Mouse (Mus musculus) A20 (cell line): ENCODE measurements at regions not wholly inside any gene's neighbourhood (a gene's known extent, or its start where the extent isn't known, plus 50 kb on each side); places are given as distances from the start of the nearest gene placed in this dataset.

Source experiments
- DNase-seq: peaks from one replicate; pipeline ENCODE4 v3.0.0-alpha.2; 2011; ENCODE audit warnings: low read depth, low spot score

DNA sequence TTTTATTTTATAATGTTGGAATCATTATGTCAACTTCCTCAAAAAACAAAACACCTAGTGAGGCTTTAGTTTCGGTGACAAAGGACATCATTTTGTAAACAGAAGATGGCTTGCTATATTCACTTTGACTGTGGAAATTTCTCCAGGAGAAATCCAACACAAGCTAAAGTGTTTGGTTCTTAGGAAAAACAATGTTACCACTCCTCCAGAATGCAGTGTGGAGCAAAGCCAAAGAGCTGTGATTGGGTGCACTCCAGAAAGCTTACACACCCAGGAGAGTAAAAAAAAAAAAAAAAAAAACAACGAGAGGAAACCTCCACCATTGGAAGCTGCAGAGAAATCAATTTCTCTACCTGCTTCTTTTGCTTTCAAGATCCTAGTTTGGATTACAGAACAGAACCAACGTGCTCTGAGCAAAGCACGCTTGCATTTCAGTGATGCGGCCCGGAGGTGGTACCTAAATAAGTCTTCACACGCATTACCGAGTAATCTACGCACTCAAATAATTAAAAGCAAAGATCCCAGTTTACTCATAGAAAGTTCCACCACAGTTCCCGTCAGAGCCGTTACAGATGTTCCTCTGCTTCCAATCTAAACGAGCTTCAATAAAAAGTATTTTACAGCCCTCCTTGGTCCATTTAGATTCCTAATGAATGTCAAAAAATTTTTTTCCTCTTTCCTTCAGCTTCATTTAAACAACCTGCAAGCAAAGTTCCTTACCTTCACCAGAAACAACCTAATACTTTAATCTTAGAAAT is 199.5 kb upstream of the Gk2 start:
- DNase-seq: no peak

DNA sequence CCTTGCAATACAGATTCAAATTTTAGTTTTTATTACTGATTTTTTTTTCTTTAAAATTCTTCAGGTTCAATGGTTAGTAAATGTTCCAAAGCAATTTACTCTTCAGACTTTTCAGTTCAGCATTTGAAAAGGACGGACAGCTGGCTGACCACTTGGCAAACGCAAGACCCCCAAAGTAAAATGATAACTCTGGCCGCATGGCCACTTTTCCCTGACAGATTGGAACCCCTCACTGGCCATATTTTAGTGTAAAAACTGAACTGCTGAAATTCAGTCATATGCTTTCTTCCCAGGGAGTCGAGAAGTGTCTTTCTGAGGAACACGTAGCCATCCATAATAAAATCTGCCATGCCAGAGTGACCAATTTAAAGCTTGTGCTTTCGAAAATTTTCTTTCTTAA is 198.4 kb upstream of the Gk2 start:
- DNase-seq: no peak

DNA sequence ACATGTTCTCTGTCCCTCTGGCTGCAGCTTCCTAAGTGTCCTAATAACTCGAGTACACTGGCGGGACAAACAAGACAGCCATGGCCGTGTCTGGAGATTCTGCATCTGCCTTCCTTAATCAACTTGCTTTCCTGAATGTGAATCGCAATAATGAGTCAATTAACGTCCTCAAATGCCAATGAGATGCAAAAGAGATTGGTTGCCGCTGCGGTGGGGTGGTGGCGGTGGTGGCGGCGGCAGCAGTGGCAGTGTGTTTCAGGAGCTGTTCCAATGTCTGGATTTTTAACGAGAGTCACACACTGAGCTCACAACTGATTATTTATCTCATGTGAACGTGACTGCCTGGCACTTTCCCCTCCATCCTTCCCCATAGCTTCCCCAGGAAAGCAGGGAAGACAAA is 197.6 kb upstream of the Gk2 start:
- no peak for DNase-seq

DNA sequence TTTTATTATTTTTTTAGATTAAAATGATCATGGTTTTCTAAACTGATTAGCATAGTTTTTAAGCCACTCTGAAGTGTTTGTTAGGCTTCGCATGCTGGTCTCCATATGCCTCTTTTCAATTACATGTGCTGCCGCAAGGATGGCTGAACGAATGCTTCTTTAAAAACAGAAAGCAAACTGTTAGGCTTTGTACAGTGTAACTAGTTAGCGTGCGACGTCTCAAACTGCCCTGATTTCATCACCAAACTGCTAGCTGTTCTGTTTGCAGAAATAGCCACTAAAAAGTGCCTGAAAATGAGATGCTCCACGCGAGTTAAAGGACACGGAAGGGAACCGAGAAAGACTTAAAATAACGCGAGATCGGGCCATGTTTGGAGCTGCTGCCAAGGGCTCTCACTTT is 185.4 kb upstream of the Gk2 start:
- no peak for DNase-seq

DNA sequence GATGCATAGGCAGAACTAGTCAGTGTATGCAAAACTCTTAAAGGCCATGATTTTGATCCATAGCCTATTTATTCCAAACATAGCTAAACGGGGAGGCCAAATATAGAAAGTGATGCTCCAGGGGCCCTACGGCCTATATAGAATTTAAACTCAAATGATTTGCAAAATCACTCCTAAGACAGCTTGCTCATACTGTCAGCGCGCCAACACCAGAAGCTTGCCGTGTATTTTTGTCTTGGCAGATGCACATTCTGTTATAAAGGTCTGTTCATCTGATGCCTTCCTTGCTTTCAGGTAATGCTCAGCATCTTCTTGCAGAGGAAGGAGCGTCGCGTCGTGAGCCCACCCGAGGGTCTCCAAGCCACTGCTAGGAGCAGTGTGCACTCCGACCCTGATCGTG is 184.8 kb upstream of the Gk2 start:
- DNase-seq: no peak

DNA sequence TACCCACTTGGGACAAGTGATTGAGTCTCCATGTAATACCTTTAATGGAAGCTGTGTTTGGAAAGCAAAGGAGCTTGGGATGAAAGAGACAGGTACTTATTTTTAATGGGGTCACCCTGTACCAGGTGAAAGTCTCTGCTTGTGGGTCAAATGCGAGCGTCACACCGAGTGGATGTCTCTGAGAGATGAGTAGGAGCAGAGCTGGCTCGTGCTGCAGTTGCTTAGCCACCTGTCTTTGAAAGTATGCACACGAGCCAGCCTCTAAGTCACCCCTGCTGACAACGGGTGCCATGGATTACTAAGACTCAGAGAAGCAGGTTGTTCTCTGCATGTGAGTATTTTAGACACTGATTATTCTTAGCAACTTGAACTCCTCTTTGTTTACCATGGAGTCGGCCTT is 179.5 kb upstream of the Gk2 start:
- DNase-seq: no peak

DNA sequence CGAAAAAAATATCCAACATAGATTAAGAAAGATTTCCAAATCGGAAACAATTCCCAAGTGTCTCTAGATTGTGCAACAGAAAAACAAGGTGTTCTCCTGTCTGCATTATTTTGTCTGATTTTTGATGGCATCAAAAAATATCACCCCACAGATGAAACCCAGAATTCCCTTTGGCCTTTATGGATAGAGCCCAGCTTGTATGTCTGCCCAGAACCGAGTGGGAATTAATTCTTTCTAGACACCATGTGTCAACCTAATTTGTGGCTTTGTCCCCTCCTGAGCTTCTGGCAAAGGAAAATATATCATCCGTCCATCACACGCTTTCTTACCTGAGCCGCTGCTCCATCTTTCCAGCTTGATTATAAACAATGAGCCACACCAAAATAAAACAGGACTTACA is 176.9 kb upstream of the Gk2 start:
- no peak for DNase-seq

DNA sequence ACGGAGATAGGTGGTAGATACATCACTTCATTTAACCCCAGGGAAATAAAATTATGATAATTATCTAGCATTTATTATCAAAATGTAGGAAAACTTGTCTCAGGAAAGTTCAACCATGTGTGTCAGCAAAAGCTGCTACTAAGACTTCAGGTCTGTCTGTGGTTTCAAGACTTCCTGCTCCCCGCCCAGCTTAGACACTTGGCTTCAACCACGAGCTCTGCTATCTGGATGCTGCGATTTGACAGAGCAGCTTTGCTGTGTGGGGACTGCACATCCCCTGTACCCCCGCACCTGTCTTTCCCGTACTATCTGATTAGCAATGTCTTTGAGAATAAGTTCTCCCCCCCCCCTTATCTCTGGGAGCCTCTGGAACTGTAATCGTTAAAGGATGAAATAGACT is 176.0 kb upstream of the Gk2 start:
- no peak for DNase-seq

DNA sequence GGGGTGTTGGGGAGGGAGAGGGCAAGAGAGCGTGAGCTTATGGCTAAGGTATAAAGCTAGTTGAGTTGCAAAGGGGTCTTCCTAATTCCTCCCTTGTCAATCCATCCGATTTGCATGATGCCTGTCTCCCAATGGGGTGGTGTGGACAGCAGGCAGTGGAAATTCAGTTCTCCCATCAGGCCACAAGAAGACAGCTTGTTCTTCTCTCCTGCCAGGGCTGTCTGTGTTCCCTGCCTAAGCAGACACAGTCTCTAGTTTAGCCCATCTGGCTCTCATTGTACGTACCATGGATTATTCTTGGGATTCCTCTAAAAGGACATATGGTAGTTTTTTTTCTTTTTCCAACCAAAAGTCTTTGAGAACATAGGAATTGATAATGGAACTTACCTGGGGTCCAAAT is 168.4 kb upstream of the Gk2 start:
- no peak for DNase-seq

DNA sequence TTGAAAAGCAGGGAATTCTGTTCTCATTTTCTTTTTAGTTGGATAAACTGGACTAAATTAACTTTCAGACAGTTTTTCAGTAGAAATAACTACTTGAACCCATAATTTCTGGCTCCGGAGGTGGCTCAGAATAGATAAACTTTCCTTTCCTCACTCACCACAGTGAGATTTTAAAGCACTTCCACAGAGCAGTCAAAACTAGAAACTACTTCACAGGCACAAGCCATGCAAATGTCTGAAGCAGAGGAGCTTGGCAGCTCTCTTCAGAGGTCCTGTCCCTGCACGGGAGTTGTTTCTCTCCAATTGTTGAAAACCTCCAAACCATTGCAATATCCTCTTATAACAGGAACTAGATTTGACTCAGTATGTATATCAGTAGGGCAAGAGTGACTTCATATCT is 163.1 kb upstream of the Gk2 start:
- no peak for DNase-seq

DNA sequence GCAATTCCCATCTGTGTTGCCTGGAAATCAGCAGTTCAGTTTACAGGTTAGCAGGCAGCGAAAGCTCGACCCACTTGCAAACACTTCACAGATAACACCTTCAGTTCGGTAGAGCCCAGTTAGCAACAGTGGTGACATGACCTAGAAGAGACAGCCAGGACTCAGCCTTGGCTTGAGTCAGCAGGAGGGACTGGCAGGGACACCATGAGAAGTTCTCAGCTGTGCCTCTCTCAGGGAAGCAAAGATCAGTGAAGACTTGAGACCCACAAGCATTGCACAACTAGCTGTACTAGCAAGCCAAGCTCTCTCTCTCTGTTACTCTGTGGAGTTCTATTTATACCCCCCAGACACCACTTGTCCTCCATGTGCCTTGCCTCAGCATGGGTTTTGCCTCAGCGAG is 161.6 kb upstream of the Gk2 start:
- DNase-seq: no peak

DNA sequence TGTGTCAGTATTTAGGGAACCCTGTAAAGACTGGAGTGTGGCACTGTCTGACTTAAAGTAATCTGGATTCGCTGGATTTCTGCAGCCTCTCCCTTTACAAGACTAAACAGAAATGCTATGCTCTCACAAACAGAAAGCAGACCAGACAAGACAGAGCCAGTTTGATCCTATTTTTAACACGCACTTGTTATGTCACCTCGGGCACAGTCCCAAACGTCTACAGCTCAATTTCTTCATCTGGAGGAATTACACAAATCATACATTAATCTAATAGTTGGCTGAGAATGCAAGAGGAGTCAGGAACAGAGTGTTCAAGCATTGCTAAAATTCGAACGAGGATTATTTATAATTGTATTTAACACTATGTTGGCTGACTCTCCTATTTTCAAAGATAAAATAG is 145.4 kb upstream of the Gk2 start:
- DNase-seq: no peak

DNA sequence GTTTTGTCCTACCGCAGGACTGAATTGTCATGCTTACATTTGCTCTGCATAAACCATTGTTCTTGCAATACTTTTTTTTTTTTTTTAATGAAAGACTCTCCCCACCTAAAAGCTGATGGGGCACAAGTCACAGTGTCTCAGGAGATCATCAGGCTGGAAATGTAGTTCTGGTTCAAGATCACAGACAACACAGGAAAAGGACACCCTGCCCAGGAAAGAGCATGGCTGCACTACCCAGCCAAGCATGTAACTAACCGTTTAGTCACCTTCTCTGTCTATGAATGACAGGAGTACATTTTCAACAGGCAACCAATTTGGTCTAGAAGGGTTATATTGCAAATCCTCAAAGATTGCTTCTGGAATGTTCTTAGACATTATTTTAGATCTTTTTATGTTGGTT is 144.6 kb upstream of the Gk2 start:
- DNase-seq: no peak

DNA sequence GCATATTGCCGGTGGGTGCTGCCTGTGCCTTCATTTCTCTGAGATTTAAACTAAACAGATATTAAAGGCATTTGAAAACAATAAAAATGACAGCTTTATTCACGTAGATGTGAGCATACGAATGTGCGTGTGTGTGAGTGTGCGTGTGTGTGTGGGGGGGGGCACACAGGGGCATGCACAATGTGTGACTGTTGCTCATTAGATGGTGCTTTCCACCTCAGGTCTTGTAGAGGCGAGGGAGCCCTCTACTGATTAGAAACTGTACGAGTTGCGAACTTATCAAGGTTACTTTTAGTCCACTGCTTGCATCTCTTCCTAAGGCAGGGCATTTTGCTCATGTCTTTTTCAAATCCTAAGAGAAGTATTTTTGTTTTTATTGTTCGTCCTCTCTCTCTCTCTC is 141.9 kb upstream of the Gk2 start:
- no peak for DNase-seq

DNA sequence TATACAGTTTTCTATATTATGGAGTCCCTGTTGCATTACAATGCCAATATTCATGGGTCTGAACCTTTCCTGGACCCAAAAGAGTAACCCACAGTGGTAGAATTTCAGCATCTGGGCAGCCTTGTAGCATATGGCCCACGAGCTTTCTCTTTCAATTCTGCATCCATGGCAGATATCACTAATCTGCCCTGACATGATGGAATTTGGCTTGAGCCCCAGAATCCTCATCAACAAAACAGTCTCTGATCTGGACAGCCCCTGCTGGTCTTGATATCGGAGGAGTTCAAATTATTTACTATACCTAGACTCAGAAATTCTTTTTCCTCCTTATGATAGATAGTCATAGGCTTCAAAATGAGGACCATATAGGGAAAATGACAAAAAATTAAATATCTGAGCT is 139.1 kb upstream of the Gk2 start:
- no peak for DNase-seq

DNA sequence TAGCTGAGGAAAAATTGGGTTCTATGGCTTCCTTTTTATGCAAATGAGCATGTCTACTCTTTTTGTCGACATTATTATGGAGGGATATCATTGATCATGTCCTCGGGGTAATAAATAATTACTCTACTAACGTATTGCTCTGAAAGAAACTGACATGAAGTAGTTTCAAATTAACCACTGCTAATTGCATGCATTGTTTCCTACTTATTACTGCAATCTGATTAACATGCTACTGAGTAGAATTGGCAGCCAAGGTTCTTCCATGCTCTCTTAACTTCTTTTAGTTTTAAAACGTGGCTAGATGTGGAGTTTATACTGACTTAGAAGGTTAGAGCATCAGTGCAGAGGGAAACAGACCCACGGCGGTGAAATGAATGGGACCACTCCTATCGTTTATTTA is 137.3 kb upstream of the Gk2 start:
- DNase-seq: no peak

DNA sequence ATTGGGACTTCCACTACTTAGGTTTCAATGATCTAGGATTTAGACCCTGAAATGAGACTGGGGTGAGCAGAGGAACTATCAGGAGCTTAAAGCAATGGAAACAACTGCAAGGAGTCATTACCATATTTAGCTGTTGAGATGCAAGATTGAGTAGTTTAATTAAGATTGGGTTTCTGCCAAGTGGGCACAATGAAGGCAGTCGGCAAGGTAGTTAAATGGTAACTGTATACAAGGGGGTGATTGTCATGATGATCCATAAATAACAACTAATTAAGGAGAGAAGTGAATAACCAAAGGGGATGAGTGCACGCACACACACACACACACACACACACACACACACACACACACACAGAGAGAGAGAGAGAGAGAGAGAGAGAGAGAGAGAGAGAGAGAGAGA is 125.7 kb upstream of the Gk2 start:
- DNase-seq: no peak

DNA sequence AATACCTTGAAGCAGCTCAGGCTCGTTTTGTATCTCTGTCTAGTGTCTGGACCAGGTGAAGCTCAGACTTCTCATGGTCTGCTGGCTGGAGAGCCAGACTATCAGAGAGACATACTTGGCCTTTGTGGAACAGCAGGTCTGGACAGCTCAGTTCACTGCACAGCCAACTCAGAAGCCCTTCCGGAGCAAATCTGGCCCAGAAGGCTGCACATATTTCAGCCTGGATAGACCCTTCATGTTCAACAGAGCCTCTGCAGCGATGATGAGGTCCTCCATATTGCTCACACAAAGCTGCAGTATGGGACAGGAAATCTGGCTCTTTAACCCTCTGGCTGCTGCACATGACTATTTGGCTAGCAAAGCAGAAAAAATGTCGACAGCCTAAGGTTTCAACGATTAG is 108.7 kb upstream of the Gk2 start:
- DNase-seq: no peak

DNA sequence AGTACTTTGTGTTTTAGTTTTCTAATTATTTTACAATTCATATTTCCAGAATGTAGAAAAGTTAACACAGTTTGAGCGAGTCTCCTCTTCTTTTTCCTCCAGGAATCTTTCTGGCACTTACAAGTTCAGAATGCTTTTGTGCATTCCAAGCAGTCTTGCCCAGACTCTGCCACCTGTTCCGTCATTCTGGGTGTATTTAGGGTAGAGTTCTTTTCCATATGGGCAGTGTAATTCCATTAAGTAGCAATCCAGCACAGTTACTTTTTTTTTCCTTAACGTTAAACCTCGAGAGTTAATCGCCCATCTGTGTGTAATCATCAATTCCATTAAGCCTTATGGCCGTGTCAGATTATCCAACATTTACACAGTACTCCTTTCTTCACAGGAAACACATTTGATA is 106.9 kb upstream of the Gk2 start:
- DNase-seq: no peak

DNA sequence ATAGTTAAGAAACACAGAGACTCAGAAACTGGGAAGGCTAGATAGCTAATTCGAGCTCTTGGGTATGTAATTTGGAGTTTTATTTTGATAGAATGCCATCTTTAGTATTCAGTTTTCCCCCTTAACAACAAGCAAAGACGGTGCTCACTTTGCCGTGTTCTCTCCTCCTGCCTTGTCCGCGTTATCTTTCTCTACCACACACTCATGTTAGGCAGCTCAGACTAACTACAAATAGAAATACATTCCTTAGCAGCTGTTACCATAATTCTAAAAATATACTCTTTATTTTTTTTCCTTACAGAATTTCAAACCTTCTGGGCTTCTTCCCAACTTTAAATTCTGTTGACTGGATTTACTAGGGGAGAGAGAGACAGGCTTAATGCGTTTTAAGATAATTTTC is 97.5 kb upstream of the Gk2 start:
- no peak for DNase-seq

DNA sequence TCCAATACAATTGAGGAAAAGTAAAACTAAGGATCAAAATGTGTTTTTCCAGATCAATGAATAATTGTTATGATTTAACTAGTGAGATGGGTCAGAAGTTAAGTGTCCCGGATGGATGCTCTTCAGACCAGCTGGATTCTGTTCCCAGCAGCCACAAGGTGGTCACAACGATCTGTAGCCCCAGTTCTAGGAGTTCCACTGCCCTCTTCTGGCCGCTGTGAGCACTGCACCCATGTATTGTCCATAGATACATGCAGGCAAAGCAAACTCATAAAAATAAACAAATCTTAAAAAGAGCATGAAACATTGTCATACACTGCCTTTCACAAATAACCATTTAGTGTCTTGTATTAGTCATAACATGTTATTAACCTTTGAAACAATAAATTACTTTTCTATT is 96.3 kb upstream of the Gk2 start:
- peak; percentile 49 for DNase-seq

DNA sequence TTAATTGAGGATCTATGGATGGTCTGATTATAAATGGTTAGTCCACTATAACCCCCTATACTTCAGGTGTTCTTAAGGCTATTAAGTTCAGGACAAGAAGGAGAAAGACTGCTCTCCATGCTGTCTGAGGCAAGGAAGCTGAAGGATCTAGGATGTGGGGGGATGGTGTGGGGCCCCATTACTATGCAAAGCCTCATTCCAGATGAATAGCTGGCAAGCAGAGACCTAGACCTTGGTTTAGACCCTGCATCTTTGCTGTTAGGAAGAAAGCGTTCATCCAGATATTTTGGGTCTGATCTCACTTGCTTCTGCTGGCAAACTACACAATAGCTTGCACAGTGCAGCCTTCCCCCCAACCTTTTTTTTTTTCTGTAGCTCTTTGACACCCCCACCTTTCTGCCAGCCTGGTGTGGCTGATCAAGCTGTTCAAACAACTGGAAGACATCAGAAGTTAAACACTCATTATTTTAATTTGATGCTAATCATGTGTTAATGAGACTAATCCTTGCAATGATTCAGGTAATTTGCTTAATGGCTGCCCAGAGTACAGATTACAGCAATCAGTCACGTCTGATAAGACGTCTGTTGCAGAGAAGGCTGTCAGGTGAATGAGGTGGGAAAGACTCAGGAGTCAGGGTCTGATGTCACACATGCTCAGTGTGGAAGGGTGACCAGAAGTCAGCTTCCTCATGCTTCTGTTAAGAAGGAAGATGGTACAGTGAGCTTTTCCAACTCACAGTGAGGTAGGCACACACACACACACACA is 80.9 kb upstream of the Gk2 start:
- DNase-seq: no peak

DNA sequence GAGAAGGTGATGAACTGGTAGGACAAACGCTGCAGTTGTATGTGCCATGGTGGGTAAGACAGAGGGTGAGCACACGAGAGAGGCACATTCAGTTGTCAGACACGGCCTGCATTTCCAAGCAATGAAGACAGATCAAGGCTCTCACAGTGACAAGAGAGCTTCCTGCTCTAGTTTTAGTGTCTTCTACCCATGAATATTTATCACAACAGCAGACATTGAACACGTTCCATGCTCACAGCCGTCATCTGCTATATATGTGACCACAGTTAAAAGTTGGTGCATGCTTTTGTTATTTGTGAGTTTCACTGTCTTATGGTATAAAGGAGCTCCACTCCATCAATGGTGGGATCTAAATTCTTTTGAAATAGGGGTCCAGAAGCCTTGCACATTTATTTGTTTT is 76.9 kb upstream of the Gk2 start:
- no peak for DNase-seq

DNA sequence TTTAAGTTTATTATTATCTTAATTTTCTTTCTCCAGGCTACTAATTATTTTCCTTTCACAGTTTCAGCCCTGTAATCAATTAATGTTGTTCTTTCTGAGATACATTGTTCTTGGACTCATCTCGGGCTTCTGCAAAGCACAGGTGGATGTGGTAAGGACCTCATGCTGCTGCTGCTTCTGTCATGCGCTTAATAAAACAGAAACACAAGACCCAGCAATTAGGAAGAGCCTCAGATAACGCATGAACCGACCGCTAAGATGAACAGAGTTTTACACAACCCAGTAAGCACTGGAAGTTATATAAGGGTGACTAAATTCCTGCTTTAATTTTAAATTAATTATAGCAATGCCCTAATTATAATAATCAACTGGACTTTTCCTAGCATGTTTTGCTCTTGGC is 70.7 kb upstream of the Gk2 start:
- DNase-seq: no peak
